Mouse (Mus musculus): ENCODE measurements around the gene Wfdc6a.
"Not testable (repeated sequence)": the region's sequence is repeated elsewhere in the genome, so short reads cannot be mapped to it uniquely, and the experiment has no call there.

DNA sequence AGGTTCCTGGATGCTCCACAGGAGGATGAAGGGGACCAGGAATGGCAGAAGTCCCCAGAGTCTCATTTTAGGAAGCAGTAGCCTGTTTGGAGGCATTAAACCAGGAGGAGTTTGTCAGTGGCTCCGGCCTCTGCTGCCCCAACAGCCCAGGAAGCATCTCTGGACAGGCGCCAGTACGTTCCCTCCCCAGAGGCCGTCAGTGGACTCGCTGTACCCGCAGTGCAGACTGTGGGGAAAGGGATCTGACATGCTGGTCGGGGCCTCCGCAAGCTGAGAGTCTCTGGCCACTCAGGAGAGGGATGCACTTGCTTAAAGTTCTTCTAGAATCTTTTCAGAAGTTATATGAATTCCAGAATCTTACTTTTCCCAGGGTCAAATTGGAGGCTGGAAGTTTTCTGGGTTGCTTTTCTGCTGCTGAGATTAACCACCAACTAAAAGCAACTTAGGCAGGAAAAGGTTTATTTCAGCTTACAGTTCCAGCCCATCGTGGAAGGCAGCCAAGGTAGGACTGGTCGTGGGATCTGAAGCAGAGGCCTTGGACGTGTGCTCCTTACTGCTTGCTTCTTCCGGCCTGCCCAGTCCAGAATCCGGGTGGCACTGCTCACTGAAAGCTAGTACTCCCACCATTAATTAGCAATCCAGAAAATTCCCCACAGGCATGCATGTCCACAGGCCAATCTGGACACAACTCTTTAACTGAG lies at the start of gene Wfdc6a:
- TF ChIP-seq TAL1, GATA1 (IDR thresholded peaks at IDR 0.05; ENCODE audit: low read length): not testable (repeated sequence)
